Mouse (Mus musculus) embryonic facial prominence, embryonic 11.5 days (tissue): ENCODE data around the gene Il1rap. TPM values are rescaled to one million over a fixed set of nuclear protein-coding genes. Genes with fewer than 3 reads are reported as not detected.
A peak's percentile ranks its signal among the peaks of the same experiment; 100 is the strongest.

Experiments used
- ATAC-seq: fragments of 200-750 bp; cut with Nextera tagmentation; replicated peaks from 2 replicates; pipeline ENCODE4 v1.8.0; 2017; ENCODE audit warnings: low read depth; ENCODE audit not compliant: insufficient number of reproducible peaks, low FRiP score, low TSS enrichment
- DNase-seq: peaks from one replicate; pipeline ENCODE4 v3.0.0-alpha.2; 2015; ENCODE audit warnings: low spot score
- H3K27ac ChIP-seq: fragments of 300-500 bp; sonication (generic); replicated peaks from 2 replicates; pipeline ENCODE4 v1.5.1; 2014; ENCODE audit warnings: mild to moderate bottlenecking, low read depth, low read length, control low read depth
- H3K27me3 ChIP-seq: fragments of 300-500 bp; sonication (generic); 2 replicates; pipeline ENCODE4 v1.6.1; 2014; ENCODE audit warnings: mild to moderate bottlenecking, low read length, moderate library complexity, mixed read lengths; ENCODE audit not compliant: control insufficient read depth, insufficient read depth
- H3K36me3 ChIP-seq: fragments of 300-500 bp; sonication (generic); replicated peaks from 2 replicates; pipeline ENCODE4 v1.6.1; 2014; ENCODE audit warnings: low read depth, mild to moderate bottlenecking, low read length, moderate library complexity, mixed read lengths; ENCODE audit not compliant: control insufficient read depth, insufficient read depth
- H3K4me1 ChIP-seq: fragments of 300-500 bp; sonication (generic); 2 replicates; pipeline ENCODE4 v1.6.1; 2014; ENCODE audit warnings: low read length, mixed read lengths; ENCODE audit not compliant: control insufficient read depth, insufficient read depth
- H3K4me2 ChIP-seq: fragments of 300-500 bp; sonication (generic); 2 replicates; pipeline ENCODE4 v1.6.1; 2014; ENCODE audit warnings: low read depth, mild to moderate bottlenecking, control low read depth, low read length, moderate library complexity
- H3K4me3 ChIP-seq: fragments of 300-500 bp; sonication (generic); 2 replicates; pipeline ENCODE4 v1.5.1; 2014; ENCODE audit warnings: low read depth, low read length, control low read depth
- H3K9ac ChIP-seq: fragments of 300-500 bp; sonication (generic); replicated peaks from 2 replicates; pipeline ENCODE4 v1.6.1; 2014; ENCODE audit warnings: mild to moderate bottlenecking, control low read depth, low read length
- H3K9me3 ChIP-seq: fragments of 300-500 bp; sonication (generic); replicated peaks from 2 replicates; pipeline ENCODE4 v1.6.1; 2016; ENCODE audit warnings: mild to moderate bottlenecking, low read length, inconsistent platforms, mixed read lengths; ENCODE audit not compliant: control insufficient read depth
- WGBS: fragments of 180-500 bp; shearing (Covaris S2); extraction: QIAGEN DNeasy Blood & Tissue Kit; methylation state at CpG from one replicate; pipeline ENCODE4 v1.1.7; 2014; 5-methylcytosine and 5-hydroxymethylcytosine counted together
- polyA plus RNA-seq: library from polyadenylated mRNA; unstranded; fragments of >200 nt; fragmentation: Nextera tagmentation; extraction: Ambion mirVana; gene quantifications from 2 replicates; pipeline ENCODE4 v1.2.1, GENCODE M21; 2014

Gene Il1rap
- polyA plus RNA-seq = 4.6 and 5.1 TPM in 2 replicates

GRCm38 (mm10) chr16:26581048-26581912 is at the start of gene Il1rap:
Gene Il1rap (plus strand): TSS chr16:26581704.
- peak; percentile 96 for ATAC-seq
- no peaks in the 10 kb centered on the region for H3K36me3 ChIP-seq
- peak within 1 kb of the TSS; percentile 64 for H3K4me3 ChIP-seq
- H3K4me2 ChIP-seq = peak within 1 kb of the TSS; percentile 85
- H3K9ac ChIP-seq = peak within 1 kb of the TSS; percentile 69
- H3K9me3 ChIP-seq = no peaks in the 10 kb centered on the region
- H3K27me3 ChIP-seq = no peaks in the 10 kb centered on the region
- no peaks in the 10 kb centered on the region for H3K4me1 ChIP-seq
- H3K27ac ChIP-seq = no peak within 1 kb of the TSS
- DNase-seq = peak; percentile 94
- WGBS = 3% methylated on average over 51 of the region's 51 CpGs

- WGBS = 74% methylated on average over 1 of the region's 1 CpGs
- no peak for ATAC-seq
- Histone ChIP-seq H3K4me3 (no peak overlapping the region), H3K27ac (no peak overlapping the region), H3K36me3 (no peaks in the 10 kb centered on the region), H3K4me1 (no peaks in the 10 kb centered on the region), H3K27me3 (no peaks in the 10 kb centered on the region), H3K4me2 (no peak overlapping the region), H3K9ac (no peak overlapping the region), H3K9me3 (no peaks in the 10 kb centered on the region)
- DNase-seq = no peak
These were observed 49.2 kb upstream of the Il1rap start for GRCm38 (mm10) chr16:26532287-26532686.

GRCm38 (mm10) chr16:26546170-26546878 is 35.2 kb upstream of the Il1rap start:
- Histone ChIP-seq H3K4me3 (no peak overlapping the region), H3K4me1 (no peaks in the 10 kb centered on the region), H3K27me3 (no peaks in the 10 kb centered on the region), H3K27ac (no peak overlapping the region), H3K9me3 (no peaks in the 10 kb centered on the region), H3K9ac (no peak overlapping the region), H3K4me2 (no peak overlapping the region), H3K36me3 (no peaks in the 10 kb centered on the region)
- ATAC-seq (no peak), DNase-seq (no peak)
- WGBS = 44% methylated on average over 7 of the region's 7 CpGs

GRCm38 (mm10) chr16:26546879-26547206 is 34.7 kb upstream of the Il1rap start:
- Histone ChIP-seq H3K4me3 (no peak overlapping the region), H3K9me3 (no peaks in the 10 kb centered on the region), H3K27me3 (no peaks in the 10 kb centered on the region), H3K27ac (no peak overlapping the region), H3K36me3 (no peaks in the 10 kb centered on the region), H3K9ac (no peak overlapping the region), H3K4me2 (no peak overlapping the region), H3K4me1 (no peaks in the 10 kb centered on the region)
- DNase-seq = no peak
- no peak for ATAC-seq
- WGBS = 94% methylated on average over 1 of the region's 1 CpGs

GRCm38 (mm10) chr16:26549221-26549620 is 32.3 kb upstream of the Il1rap start:
- Histone ChIP-seq H3K9me3 (no peaks in the 10 kb centered on the region), H3K27me3 (no peaks in the 10 kb centered on the region), H3K4me1 (no peaks in the 10 kb centered on the region), H3K4me3 (no peak overlapping the region), H3K27ac (no peak overlapping the region), H3K36me3 (no peaks in the 10 kb centered on the region), H3K9ac (no peak overlapping the region), H3K4me2 (no peak overlapping the region)
- 88% methylated on average over 2 of the region's 2 CpGs for WGBS
- DNase-seq = no peak
- ATAC-seq = no peak

GRCm38 (mm10) chr16:26552234-26552633 is 29.3 kb upstream of the Il1rap start:
- H3K9ac ChIP-seq = no peak overlapping the region
- DNase-seq (no peak), ATAC-seq (no peak)

GRCm38 (mm10) chr16:26558797-26559196 is 22.7 kb upstream of the Il1rap start:
- Histone ChIP-seq H3K27me3 (no peaks in the 10 kb centered on the region), H3K4me3 (no peak overlapping the region), H3K4me1 (no peaks in the 10 kb centered on the region), H3K4me2 (no peak overlapping the region), H3K9me3 (no peaks in the 10 kb centered on the region), H3K9ac (no peak overlapping the region), H3K27ac (no peak overlapping the region), H3K36me3 (no peaks in the 10 kb centered on the region)
- no peak for DNase-seq
- ATAC-seq = no peak
- 74% methylated on average over 1 of the region's 1 CpGs for WGBS

More at GRCm38 (mm10) chr16:26552234-26552633, 29.3 kb upstream of the Il1rap start:
- no peaks in the 10 kb centered on the region for H3K9me3 ChIP-seq
- no peak overlapping the region for H3K4me3 ChIP-seq
- no peaks in the 10 kb centered on the region for H3K36me3 ChIP-seq
- no peak overlapping the region for H3K4me2 ChIP-seq
- 85% methylated on average over 3 of the region's 3 CpGs for WGBS
- H3K27me3 ChIP-seq = no peaks in the 10 kb centered on the region
- H3K4me1 ChIP-seq = no peaks in the 10 kb centered on the region
- no peak overlapping the region for H3K27ac ChIP-seq

GRCm38 (mm10) chr16:26561743-26562142 is 19.8 kb upstream of the Il1rap start:
- DNase-seq = no peak
- H3K4me3 ChIP-seq = no peak overlapping the region
- H3K4me2 ChIP-seq = no peak overlapping the region
- H3K27me3 ChIP-seq = no peaks in the 10 kb centered on the region
- no peaks in the 10 kb centered on the region for H3K4me1 ChIP-seq
- no peak for ATAC-seq
- H3K27ac ChIP-seq = no peak overlapping the region
- no peak overlapping the region for H3K9ac ChIP-seq
- 52% methylated on average over 2 of the region's 2 CpGs for WGBS
- H3K9me3 ChIP-seq = no peaks in the 10 kb centered on the region
- H3K36me3 ChIP-seq = no peaks in the 10 kb centered on the region
